Mouse (Mus musculus): ENCODE results near the gene Zdhhc19.

The Zdhhc19 gene

GRCm38 (mm10) chr16:32547156-32548068 is 51.3 kb downstream of the Zdhhc19 start:
- DNase-seq (ENCODE audit: extremely low spot score, low read depth, low spot score): no peak

GRCm38 (mm10) chr16:32550084-32550483 is 54.0 kb downstream of the Zdhhc19 start:
- no peak for DNase-seq (ENCODE audit: extremely low spot score, low read depth, low spot score)

- no peak for DNase-seq (ENCODE audit: extremely low spot score, low read depth, low spot score)
Measured at GRCm38 (mm10) chr16:32550487-32550886, 54.4 kb downstream of the Zdhhc19 start.

DNA sequence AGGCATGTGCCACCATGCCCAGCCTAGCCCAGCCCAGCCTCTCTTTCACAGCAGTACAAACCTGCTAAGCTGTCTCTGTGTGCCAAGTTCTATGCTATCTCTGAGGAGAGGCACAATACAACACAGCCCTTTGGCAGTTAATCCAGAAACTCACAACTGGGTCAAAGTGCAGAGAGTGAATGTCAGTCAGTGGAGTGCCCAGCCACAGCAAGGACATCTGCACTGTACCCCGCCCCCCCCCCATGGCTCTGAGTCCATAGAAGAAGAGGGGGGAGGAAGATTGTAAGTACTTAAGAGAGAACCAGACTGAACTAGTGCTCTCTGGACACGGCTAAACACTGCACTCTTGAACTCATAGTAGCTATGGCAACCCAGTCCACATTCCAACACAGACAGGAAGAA is 55.3 kb downstream of the Zdhhc19 start:
- no peak for DNase-seq (ENCODE audit: extremely low spot score, low read depth, low spot score)

DNA sequence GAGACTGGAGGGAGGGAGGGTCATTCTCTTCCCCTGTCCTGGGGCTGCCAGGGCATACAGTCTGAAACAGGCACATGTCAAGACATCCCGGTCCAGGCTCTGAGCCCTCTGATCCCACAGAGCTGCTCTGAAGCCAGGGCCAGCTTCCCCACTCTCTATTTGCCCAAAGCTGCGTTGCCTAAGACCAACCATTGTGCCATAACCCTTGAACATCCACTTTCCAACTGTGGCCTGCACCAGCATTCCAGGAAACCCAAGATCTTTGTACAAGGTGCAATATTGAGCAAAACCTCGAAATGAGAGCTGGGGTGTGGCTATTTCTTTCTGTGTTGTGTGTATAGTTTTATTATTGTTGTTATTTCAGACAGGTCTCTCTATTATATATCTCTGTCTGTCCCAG is 59.5 kb downstream of the Zdhhc19 start:
- no peak for DNase-seq (ENCODE audit: extremely low spot score, low read depth, low spot score)

DNA sequence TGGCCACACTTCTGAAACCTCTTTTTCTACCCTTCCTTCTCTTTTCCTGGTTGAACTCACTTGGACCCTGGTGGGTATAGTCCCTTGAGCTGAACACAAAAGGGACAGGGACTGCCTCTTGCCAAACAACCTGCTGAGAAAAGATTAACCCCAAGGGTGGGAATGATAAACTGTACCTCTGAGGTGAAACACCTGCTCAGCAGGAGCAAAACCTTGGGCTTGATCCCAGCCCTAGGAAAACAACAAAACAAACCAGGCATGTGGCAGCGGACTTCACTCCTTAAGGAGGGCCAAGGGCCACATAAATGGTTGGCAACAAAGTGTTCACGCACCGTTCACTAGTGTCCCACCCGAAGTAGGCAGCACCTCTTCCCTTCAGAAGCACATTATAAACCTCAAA is 63.4 kb downstream of the Zdhhc19 start:
- no peak for DNase-seq (ENCODE audit: extremely low spot score, low read depth, low spot score)

DNA sequence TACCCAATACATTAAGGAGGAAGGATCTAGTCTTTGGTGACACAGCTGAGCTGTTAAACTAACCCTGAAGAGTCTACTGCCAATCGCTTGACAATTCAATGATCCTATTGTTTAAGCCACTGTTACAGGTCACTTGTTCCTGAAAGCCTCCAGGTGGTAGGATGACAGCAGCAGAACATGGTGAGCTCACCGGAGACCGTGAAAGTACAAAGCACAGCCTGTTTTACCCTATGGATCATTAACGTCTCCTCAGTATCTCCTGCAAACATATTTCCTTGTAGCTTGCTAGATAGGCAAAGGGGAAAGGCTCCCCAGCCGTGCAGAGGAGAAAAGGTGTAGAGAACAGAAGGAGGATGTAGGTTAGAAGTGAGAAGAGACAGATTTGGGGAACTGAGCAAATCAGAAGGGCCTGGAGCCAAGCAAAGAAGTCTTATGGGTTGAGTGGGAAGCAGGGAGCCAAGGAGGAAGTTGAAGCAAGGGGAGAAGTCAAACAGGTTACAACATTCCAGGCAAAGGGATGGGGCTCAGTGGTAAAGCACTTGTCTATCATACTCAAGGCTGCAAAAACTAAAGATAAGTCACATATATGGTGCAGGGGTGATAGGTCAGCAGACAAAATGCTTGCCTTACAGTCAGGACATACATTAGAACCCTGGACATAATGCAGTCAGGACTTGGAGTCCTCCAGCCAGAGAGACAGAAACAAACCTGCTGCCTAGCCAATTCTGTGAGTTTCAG is 67.2 kb downstream of the Zdhhc19 start:
- DNase-seq (ENCODE audit: extremely low spot score, low read depth, low spot score): no peak

- no peak for DNase-seq (ENCODE audit: extremely low spot score, low read depth, low spot score)
Measured at GRCm38 (mm10) chr16:32567282-32567681, 71.2 kb downstream of the Zdhhc19 start.

DNA sequence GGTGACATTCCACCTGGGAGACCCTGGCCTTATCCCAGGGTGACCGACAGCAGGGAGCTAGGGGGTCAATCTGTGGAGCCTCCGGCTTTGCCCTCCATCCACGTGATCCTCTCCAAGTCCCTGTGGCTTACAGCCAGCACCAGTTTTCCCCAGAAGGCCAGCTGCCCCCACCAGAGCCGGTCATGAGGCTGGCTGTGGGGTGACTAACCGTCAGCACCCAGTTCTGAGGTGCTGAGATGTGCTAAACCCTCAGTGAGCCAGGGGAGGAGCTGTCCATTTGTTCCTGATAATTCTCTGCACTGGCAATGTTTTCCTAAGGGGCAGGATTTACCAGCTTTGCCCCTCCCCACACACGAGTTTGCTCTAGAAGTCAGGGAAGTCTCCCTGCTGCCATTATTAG is 72.3 kb downstream of the Zdhhc19 start:
- no peak for DNase-seq (ENCODE audit: extremely low spot score, low read depth, low spot score)

DNA sequence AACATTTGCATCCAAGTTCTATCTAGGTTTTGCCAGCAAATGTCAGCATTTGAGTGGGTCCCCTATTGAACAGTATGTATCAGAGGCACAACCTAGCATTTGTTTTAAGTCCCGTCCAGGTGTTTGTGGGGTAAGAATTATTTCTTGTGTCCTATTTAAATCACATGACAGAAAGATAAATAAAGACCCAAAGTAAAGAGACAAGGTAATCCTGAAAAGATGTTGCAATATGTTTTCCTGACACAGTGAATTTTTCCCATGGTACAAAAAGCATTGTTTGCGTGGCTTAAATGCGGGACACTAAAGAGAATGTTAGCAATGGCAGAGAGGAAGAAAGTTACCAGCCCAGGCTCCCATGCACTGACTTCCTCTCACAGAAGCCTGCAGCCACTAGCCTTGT is 74.0 kb downstream of the Zdhhc19 start:
- DNase-seq (ENCODE audit: extremely low spot score, low read depth, low spot score): no peak

DNA sequence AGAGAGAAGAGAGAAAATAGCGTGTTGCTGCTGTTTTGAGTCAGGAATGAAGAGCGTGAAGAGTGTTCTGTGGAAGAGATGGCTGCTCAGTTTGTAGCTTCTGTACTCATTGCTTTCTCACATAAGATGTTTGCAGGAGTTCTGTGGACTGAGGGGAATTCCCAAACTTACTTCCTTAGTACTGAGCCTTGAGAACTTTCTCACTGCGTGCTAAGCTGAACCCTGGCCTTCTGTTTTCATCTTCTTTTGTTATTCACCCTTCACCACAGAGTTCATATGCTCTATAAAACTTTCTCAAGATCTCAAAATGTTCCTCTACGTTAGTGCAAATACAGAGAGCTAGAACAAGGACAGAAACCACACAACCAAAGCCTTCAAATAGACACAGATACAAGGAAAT is 76.5 kb downstream of the Zdhhc19 start:
- no peak for DNase-seq (ENCODE audit: extremely low spot score, low read depth, low spot score)

DNA sequence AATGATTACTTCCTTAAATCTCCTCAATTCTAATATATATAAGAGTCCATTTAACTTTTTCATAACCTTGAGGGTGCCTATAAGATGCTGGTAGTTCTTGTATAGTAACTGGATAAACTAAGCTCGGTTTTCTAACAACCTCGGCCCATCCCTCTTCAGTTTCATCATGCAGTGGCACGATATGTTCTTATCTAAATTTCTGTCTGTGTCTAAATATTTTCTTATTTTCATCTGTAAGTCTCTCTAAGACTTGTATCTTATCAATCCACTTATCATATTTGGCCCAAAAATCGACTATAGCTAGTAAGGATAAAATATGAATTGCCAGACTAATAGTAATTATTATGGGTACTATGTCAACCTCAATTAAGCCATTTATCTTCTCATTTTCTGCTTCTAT is 90.4 kb downstream of the Zdhhc19 start:
- DNase-seq (ENCODE audit: extremely low spot score, low read depth, low spot score): no peak

- DNase-seq (ENCODE audit: extremely low spot score, low read depth, low spot score): no peak
Measured at GRCm38 (mm10) chr16:32588568-32588967, 92.5 kb downstream of the Zdhhc19 start.

DNA sequence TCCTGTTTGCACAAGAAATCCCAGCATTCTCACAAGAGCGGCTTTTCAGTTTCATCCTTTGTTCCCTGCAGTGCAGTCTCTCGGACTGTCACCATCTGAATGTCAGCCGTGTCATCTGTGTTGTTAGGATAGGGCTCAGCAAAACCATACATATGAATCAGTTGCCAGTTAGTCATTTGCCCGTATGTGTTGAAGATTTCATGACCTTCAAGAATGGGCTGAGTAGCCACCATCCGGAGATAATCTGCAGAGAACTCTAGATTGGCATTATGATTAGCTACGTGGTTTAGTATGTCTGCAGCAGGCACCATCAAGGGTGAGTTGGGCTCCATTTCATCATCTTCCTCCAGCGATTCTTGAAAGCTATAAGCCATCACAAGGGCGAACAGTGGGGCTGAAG is 95.5 kb downstream of the Zdhhc19 start:
- DNase-seq (ENCODE audit: extremely low spot score, low read depth, low spot score): no peak

DNA sequence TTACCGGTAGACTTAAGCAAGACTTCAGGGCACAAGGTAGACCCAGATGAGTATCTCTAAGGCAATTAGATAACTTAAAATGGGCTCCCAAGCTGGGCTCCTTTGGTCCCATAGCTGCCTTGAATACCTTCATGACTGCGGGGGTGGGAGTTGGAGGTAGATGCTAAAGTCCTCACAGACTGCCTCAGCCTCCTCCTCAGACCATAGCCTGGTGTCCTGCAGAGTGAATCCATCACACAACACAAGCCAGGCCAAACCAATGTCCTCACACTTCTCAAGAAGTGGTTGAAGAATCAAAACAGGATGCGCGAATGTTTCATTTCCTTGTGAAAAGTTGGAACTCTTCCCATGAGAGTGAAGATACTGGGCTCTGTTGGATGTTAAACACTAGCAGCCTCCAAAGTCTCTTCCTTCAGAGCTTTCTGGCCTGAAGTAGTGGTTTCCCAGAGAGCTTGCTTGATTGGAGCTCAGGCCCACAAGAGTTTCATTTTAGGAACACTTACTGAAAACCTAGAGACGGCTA is 97.3 kb downstream of the Zdhhc19 start:
- DNase-seq (ENCODE audit: extremely low spot score, low read depth, low spot score): no peak

DNA sequence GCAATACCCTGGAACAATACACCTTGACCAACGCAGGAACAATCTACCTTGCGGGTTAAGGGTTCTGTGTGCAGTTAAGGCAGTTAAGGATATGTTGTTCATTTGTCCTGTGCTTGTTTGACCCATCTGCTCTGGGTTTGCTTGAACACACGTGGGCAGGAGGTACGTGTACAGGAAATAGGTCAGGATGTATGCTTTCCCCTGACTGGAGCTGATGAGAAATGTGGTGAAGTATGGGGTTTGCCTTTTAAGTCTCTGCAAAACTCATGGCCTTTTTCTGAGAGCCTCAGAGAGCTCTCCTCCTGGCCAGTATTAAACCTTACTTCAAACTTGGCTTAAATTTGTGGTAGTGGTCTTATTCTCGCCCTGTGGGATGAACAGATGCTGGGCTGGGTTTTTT is 97.9 kb downstream of the Zdhhc19 start:
- DNase-seq (ENCODE audit: extremely low spot score, low read depth, low spot score): no peak

- no peak for DNase-seq (ENCODE audit: extremely low spot score, low read depth, low spot score)
Measured at GRCm38 (mm10) chr16:32594701-32595100, 98.6 kb downstream of the Zdhhc19 start.

DNA sequence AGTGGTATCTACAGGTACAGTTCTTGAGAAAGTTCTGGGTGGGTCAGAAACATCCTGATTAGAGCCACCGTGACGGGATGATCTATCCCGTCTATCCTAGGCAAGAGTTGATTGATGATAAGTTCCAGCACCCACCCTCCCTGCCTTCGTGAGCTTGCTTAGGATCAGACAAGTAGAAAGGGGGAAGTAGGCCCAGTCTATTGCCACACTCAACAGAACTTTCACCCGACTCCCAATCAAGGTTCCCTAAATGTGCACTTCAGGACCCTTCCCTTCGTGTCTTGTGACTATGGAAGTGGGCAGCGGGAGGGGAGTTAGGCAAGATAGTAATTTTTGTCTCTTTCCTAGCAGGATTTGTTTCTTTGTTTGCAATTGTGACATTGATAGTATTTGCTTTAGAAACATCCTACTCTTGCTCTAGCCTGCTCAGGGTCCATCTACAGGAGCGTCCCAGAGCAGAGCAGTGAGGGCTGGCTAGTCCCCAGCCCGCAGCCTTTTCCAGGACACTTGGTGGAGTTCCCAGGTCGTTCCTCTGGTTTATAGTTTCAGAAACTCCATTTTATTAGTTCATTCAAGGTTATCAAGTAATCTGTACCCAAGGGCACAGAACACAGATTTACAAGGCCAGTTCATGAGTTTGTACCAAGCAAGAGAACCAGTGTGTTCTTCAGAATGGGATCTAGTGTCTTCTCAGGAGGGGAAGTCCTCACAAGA is 99.2 kb downstream of the Zdhhc19 start:
- DNase-seq (ENCODE audit: extremely low spot score, low read depth, low spot score): no peak

GRCm38 (mm10) chr16:32597909-32598381 is 101.9 kb downstream of the Zdhhc19 start:
- no peak for DNase-seq (ENCODE audit: extremely low spot score, low read depth, low spot score)

GRCm38 (mm10) chr16:32599151-32599550 is 103.1 kb downstream of the Zdhhc19 start:
- DNase-seq (ENCODE audit: extremely low spot score, low read depth, low spot score): no peak

GRCm38 (mm10) chr16:32602193-32602685 is 106.2 kb downstream of the Zdhhc19 start:
- no peak for DNase-seq (ENCODE audit: extremely low spot score, low read depth, low spot score)
